Mouse (Mus musculus): ENCODE measurements around the gene Ltbp1. TPM values are rescaled to one million over a fixed set of nuclear protein-coding genes. Genes with fewer than 3 reads are reported as not detected.
"Not testable (repeated sequence)": the region's sequence is repeated elsewhere in the genome, so short reads cannot be mapped to it uniquely, and the experiment has no call there.

Ltbp1 gene
- polyA plus RNA-seq, 1 experiment from 2014 or later, result 28.3 TPM

- 71% methylated on average over 8 of the region's 8 CpGs for WGBS
- no peaks in the 10 kb centered on the region for H3K36me3 ChIP-seq
- H3K4me3 ChIP-seq, result no peak overlapping the region
- ATAC-seq (ENCODE audit: borderline replicate concordance, extremely low read depth, low FRiP score, low TSS enrichment), result no peak
- H3K4me2 ChIP-seq, result no peak overlapping the region
- no peak overlapping the region for H3K9ac ChIP-seq
- peaks cover 2% of the 10 kb centered on the region; the same call in 1 of the 2 replicates for H3K4me1 ChIP-seq
- no peaks in the 10 kb centered on the region for H3K27me3 ChIP-seq
- H3K9me3 ChIP-seq, result no peaks in the 10 kb centered on the region
- H3K27ac ChIP-seq, result no peak overlapping the region
Observed at GRCm38 (mm10) chr17:75122584-75123282, 117.4 kb downstream of the Ltbp1 start.

DNA sequence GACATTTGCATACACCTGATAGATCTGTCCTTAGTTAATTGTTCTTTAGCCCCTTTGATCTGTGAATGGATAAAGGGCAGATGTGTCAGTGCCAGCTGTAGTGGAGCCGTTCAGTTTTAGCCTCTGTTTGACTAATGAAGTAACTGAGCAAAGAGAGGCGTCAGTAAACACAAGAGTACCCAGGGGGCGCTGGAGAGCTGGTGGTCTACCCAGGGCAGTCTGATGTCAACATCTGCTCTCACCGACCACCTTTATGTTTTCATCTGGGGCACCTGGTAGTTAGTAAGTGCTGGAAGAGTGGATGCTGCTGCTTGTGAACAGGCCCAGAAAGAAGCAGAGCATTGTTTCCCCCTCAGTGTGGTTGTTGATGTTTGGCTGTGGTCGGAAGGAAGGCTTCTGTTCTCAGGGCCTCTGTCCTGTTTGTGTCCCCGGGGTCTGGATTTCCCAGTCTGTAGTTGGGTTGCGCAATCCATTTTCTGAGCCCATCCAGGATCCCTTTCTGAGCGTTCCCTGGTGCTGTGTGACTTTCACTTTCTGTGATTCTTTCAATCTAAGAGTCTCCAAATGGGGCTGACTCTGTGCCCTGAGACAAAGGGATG, 123.1 kb downstream of the Ltbp1 start:
- Histone ChIP-seq H3K4me2 (no peak overlapping the region), H3K4me1 (no peaks in the 10 kb centered on the region), H3K27me3 (no peaks in the 10 kb centered on the region), H3K9ac (no peak overlapping the region), H3K27ac (no peak overlapping the region), H3K4me3 (no peak overlapping the region), H3K36me3 (no peaks in the 10 kb centered on the region), H3K9me3 (no peaks in the 10 kb centered on the region)
- WGBS, result 40% methylated on average over 8 of the region's 8 CpGs
- no peak for ATAC-seq (ENCODE audit: borderline replicate concordance, extremely low read depth, low FRiP score, low TSS enrichment)

- Histone ChIP-seq H3K4me1 (no peaks in the 10 kb centered on the region), H3K4me2 (no peak overlapping the region), H3K4me3 (no peak overlapping the region), H3K27ac (no peak overlapping the region), H3K9me3 (no peaks in the 10 kb centered on the region), H3K27me3 (no peaks in the 10 kb centered on the region), H3K36me3 (no peaks in the 10 kb centered on the region), H3K9ac (no peak overlapping the region)
- no peak for ATAC-seq (ENCODE audit: borderline replicate concordance, extremely low read depth, low FRiP score, low TSS enrichment)
- 79% methylated on average over 4 of the region's 4 CpGs for WGBS
Observed at GRCm38 (mm10) chr17:75133983-75134382, 128.6 kb downstream of the Ltbp1 start.

- H3K9ac ChIP-seq, result no peak overlapping the region
- no peaks in the 10 kb centered on the region for H3K27me3 ChIP-seq
- H3K36me3 ChIP-seq, result no peaks in the 10 kb centered on the region
- H3K9me3 ChIP-seq, result no peaks in the 10 kb centered on the region
- H3K4me2 ChIP-seq, result no peak overlapping the region
- no peak for ATAC-seq (ENCODE audit: borderline replicate concordance, extremely low read depth, low FRiP score, low TSS enrichment)
- H3K27ac ChIP-seq, result no peak overlapping the region
- H3K4me1 ChIP-seq, result no peaks in the 10 kb centered on the region
- H3K4me3 ChIP-seq, result no peak overlapping the region
- 80% methylated on average over 2 of the region's 2 CpGs for WGBS
Observed at GRCm38 (mm10) chr17:75139731-75140130, 134.4 kb downstream of the Ltbp1 start.

- not testable (repeated sequence) for H3K36me3 ChIP-seq; H3K4me3 ChIP-seq; H3K27me3 ChIP-seq; ATAC-seq (ENCODE audit: borderline replicate concordance, extremely low read depth, low FRiP score, low TSS enrichment); H3K9me3 ChIP-seq; H3K9ac ChIP-seq; H3K27ac ChIP-seq; H3K4me1 ChIP-seq; H3K4me2 ChIP-seq
- 77% methylated on average over 7 of the region's 7 CpGs for WGBS
Observed at GRCm38 (mm10) chr17:75142845-75143244, 137.5 kb downstream of the Ltbp1 start.

- Histone ChIP-seq H3K4me1 (no peaks in the 10 kb centered on the region), H3K9ac (no peak overlapping the region), H3K27ac (no peak overlapping the region), H3K36me3 (no peaks in the 10 kb centered on the region), H3K27me3 (no peaks in the 10 kb centered on the region), H3K4me3 (no peak overlapping the region), H3K9me3 (no peaks in the 10 kb centered on the region), H3K4me2 (no peak overlapping the region)
- no peak for ATAC-seq (ENCODE audit: borderline replicate concordance, extremely low read depth, low FRiP score, low TSS enrichment)
- WGBS, result 58% methylated on average over 6 of the region's 6 CpGs
Observed at GRCm38 (mm10) chr17:75143927-75144326, 138.6 kb downstream of the Ltbp1 start.

GRCm38 (mm10) chr17:75147218-75147617, 141.8 kb downstream of the Ltbp1 start:
- no peaks in the 10 kb centered on the region for H3K4me1 ChIP-seq
- no peak overlapping the region for H3K4me3 ChIP-seq
- no peak for ATAC-seq (ENCODE audit: borderline replicate concordance, extremely low read depth, low FRiP score, low TSS enrichment)
- H3K9ac ChIP-seq, result no peak overlapping the region
- WGBS, result 81% methylated on average over 4 of the region's 4 CpGs
- no peaks in the 10 kb centered on the region for H3K36me3 ChIP-seq
- no peak overlapping the region for H3K4me2 ChIP-seq
- H3K9me3 ChIP-seq, result no peaks in the 10 kb centered on the region
- H3K27me3 ChIP-seq, result no peaks in the 10 kb centered on the region
- no peak overlapping the region for H3K27ac ChIP-seq

- Histone ChIP-seq H3K27me3 (no peaks in the 10 kb centered on the region), H3K4me2 (no peak overlapping the region), H3K9ac (no peak overlapping the region), H3K9me3 (no peaks in the 10 kb centered on the region), H3K27ac (no peak overlapping the region), H3K36me3 (no peaks in the 10 kb centered on the region), H3K4me3 (no peak overlapping the region), H3K4me1 (no peaks in the 10 kb centered on the region)
- no peak for ATAC-seq (ENCODE audit: borderline replicate concordance, extremely low read depth, low FRiP score, low TSS enrichment)
- 76% methylated on average over 9 of the region's 9 CpGs for WGBS
Observed at GRCm38 (mm10) chr17:75151800-75152199, 146.4 kb downstream of the Ltbp1 start.

- ATAC-seq (ENCODE audit: borderline replicate concordance, extremely low read depth, low FRiP score, low TSS enrichment), result no peak
- 55% methylated on average over 6 of the region's 6 CpGs for WGBS
- H3K4me3 ChIP-seq, result no peak overlapping the region
- no peaks in the 10 kb centered on the region for H3K36me3 ChIP-seq
- H3K27ac ChIP-seq, result no peak overlapping the region
- H3K27me3 ChIP-seq, result no peaks in the 10 kb centered on the region
- H3K9ac ChIP-seq, result no peak overlapping the region
- no peak overlapping the region for H3K4me2 ChIP-seq
- no peaks in the 10 kb centered on the region for H3K4me1 ChIP-seq
- H3K9me3 ChIP-seq, result no peaks in the 10 kb centered on the region
Observed at GRCm38 (mm10) chr17:75153088-75153487, 147.7 kb downstream of the Ltbp1 start.

GRCm38 (mm10) chr17:75158385-75158784, 153.0 kb downstream of the Ltbp1 start:
- ATAC-seq (ENCODE audit: borderline replicate concordance, extremely low read depth, low FRiP score, low TSS enrichment), result no peak
- no peak overlapping the region for H3K4me2 ChIP-seq
- no peak overlapping the region for H3K4me3 ChIP-seq
- no peaks in the 10 kb centered on the region for H3K4me1 ChIP-seq
- H3K36me3 ChIP-seq, result no peaks in the 10 kb centered on the region
- no peak overlapping the region for H3K9ac ChIP-seq
- WGBS, result 77% methylated on average over 6 of the region's 6 CpGs
- H3K27ac ChIP-seq, result no peak overlapping the region
- H3K27me3 ChIP-seq, result no peaks in the 10 kb centered on the region
- no peaks in the 10 kb centered on the region for H3K9me3 ChIP-seq

GRCm38 (mm10) chr17:75159066-75159787, 153.9 kb downstream of the Ltbp1 start:
- no peaks in the 10 kb centered on the region for H3K9me3 ChIP-seq
- H3K27me3 ChIP-seq, result no peaks in the 10 kb centered on the region
- H3K4me3 ChIP-seq, result no peak overlapping the region
- H3K9ac ChIP-seq, result no peak overlapping the region
- H3K4me1 ChIP-seq, result no peaks in the 10 kb centered on the region
- no peak overlapping the region for H3K4me2 ChIP-seq
- ATAC-seq (ENCODE audit: borderline replicate concordance, extremely low read depth, low FRiP score, low TSS enrichment), result no peak
- 79% methylated on average over 8 of the region's 8 CpGs for WGBS
- no peak overlapping the region for H3K27ac ChIP-seq
- H3K36me3 ChIP-seq, result no peaks in the 10 kb centered on the region

- no peaks in the 10 kb centered on the region for H3K9me3 ChIP-seq
- no peak overlapping the region for H3K9ac ChIP-seq
- no peak overlapping the region for H3K4me3 ChIP-seq
- no peaks in the 10 kb centered on the region for H3K27me3 ChIP-seq
- ATAC-seq (ENCODE audit: borderline replicate concordance, extremely low read depth, low FRiP score, low TSS enrichment), result no peak
- no peak overlapping the region for H3K4me2 ChIP-seq
- WGBS, result 87% methylated on average over 10 of the region's 10 CpGs
- H3K36me3 ChIP-seq, result no peaks in the 10 kb centered on the region
- H3K27ac ChIP-seq, result no peak overlapping the region
- no peaks in the 10 kb centered on the region for H3K4me1 ChIP-seq
Observed at GRCm38 (mm10) chr17:75161062-75161461, 155.7 kb downstream of the Ltbp1 start.

Data from lung, embryonic 15.5 days (tissue).